Mouse (Mus musculus): ENCODE results near the gene Cep152. TPM values are rescaled to one million over a fixed set of nuclear protein-coding genes. Genes with fewer than 3 reads are reported as not detected.
A peak's percentile ranks its signal among the peaks of the same experiment; 100 is the strongest.

Gene Cep152
- total and polyA plus RNA-seq, 2 experiments from 2014 or later: 1.0 to 1.1 TPM

DNA sequence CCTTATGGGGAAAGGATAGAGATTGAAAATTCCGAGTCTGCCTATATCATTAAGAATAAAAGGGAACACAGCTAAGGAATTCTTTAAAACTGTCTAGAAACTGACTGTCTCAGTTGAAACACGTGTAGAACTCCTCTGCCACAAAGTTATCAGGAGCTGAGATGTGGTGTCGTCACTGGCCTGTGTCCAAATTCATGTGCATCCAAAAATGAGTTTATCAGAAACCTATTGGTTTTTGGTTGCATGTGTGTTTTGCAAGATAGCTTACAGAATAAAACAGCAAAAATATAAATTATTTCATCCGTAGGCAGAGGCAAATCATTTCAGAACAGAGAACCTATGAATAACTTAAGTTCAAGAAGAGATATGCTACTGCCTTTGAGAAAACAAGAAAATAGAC is 41.8 kb upstream of the Cep152 start:
- no peak overlapping the region for H3K4me3 ChIP-seq (ENCODE audit: low read depth, low read length)
- H3K9ac ChIP-seq (replicated peaks; ENCODE audit: low read length, poor library complexity, severe bottlenecking): no peak overlapping the region

DNA sequence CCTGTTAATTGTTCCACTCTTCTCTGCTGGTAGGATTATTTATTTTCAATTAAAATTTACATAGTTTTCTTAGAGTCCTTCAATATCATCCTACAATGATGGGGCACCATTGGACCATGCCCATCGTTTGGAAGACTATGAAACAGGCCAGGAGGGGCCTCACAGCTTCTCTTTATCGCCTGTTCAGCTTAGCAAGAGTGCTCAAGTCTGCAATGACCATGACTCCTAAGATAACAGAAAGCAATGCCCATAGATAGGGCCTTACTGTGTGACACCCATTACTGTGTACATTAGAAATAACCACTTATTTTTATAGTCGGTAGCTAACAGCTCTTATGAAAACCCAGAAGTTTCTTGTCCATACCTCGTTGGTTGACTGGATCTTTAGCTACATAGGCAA is 41.0 kb upstream of the Cep152 start:
- no peak overlapping the region for H3K4me2 ChIP-seq (ENCODE audit: low read depth, low read length, poor library complexity, severe bottlenecking)
- no peaks in the 10 kb centered on the region for H3K4me1 ChIP-seq (ENCODE audit: insufficient read depth, low read length)
- no peak overlapping the region for H3K4me3 ChIP-seq (ENCODE audit: low read depth, low read length)
- no peaks in the 10 kb centered on the region for H3K27me3 ChIP-seq (ENCODE audit: insufficient read depth, low read length)
- no peak overlapping the region for H3K9ac ChIP-seq (replicated peaks; ENCODE audit: low read length, poor library complexity, severe bottlenecking)
- DNase-seq (ENCODE audit: low spot score) (no peak), ATAC-seq (ENCODE audit: low FRiP score) (no peak)
- H3K27ac ChIP-seq (ENCODE audit: low read depth, low read length): no peak overlapping the region
- H3K36me3 ChIP-seq (ENCODE audit: insufficient read depth, low read length): no peaks in the 10 kb centered on the region
- 92% methylated on average over 4 of the region's 4 CpGs for WGBS
- H3K9me3 ChIP-seq (ENCODE audit: low read length): no peaks in the 10 kb centered on the region
- TF ChIP-seq CTCF (IDR thresholded peaks at IDR 0.05): no peak

More for the DNA sequence above, 41.8 kb upstream of the Cep152 start:
- 82% methylated on average over 4 of the region's 4 CpGs for WGBS
- DNase-seq (ENCODE audit: low spot score): no peak
- Histone ChIP-seq H3K4me2 (ENCODE audit: low read depth, low read length, poor library complexity, severe bottlenecking) (no peak overlapping the region), H3K9me3 (ENCODE audit: low read length) (no peaks in the 10 kb centered on the region), H3K36me3 (ENCODE audit: insufficient read depth, low read length) (no peaks in the 10 kb centered on the region), H3K27me3 (ENCODE audit: insufficient read depth, low read length) (no peaks in the 10 kb centered on the region), H3K27ac (ENCODE audit: low read depth, low read length) (no peak overlapping the region), H3K4me1 (ENCODE audit: insufficient read depth, low read length) (no peaks in the 10 kb centered on the region)
- ATAC-seq (ENCODE audit: low FRiP score): no peak
- TF ChIP-seq CTCF (IDR thresholded peaks at IDR 0.05): no peak

- Histone ChIP-seq H3K27me3 (ENCODE audit: insufficient read depth, low read length) (no peaks in the 10 kb centered on the region), H3K4me1 (ENCODE audit: insufficient read depth, low read length) (0 out of 2 replicates have a peak, but pooled peaks cover 3% of the 10 kb centered on the region), H3K9me3 (ENCODE audit: low read length) (no peaks in the 10 kb centered on the region), H3K36me3 (ENCODE audit: insufficient read depth, low read length) (no peaks in the 10 kb centered on the region), H3K4me2 (ENCODE audit: low read depth, low read length, poor library complexity, severe bottlenecking) (no peak overlapping the region), H3K9ac (replicated peaks; ENCODE audit: low read length, poor library complexity, severe bottlenecking) (no peak overlapping the region), H3K27ac (ENCODE audit: low read depth, low read length) (no peak overlapping the region), H3K4me3 (ENCODE audit: low read depth, low read length) (no peak overlapping the region)
- TF ChIP-seq CTCF (IDR thresholded peaks at IDR 0.05): no peak
- DNase-seq (ENCODE audit: low spot score) (no peak), ATAC-seq (ENCODE audit: low FRiP score) (no peak)
- 94% methylated on average over 5 of the region's 5 CpGs for WGBS
These were observed 40.3 kb upstream of the Cep152 start for GRCm38 (mm10) chr2:125665213-125665612.

- H3K27me3 ChIP-seq (ENCODE audit: insufficient read depth, low read length): no peaks in the 10 kb centered on the region
- H3K4me3 ChIP-seq (ENCODE audit: low read depth, low read length): no peak overlapping the region
- no peak overlapping the region for H3K9ac ChIP-seq (replicated peaks; ENCODE audit: low read length, poor library complexity, severe bottlenecking)
- H3K27ac ChIP-seq (ENCODE audit: low read depth, low read length): no peak overlapping the region
- no peak overlapping the region for H3K4me2 ChIP-seq (ENCODE audit: low read depth, low read length, poor library complexity, severe bottlenecking)
- DNase-seq (ENCODE audit: low spot score) (no peak), ATAC-seq (ENCODE audit: low FRiP score) (no peak)
- H3K9me3 ChIP-seq (ENCODE audit: low read length): no peaks in the 10 kb centered on the region
- H3K36me3 ChIP-seq (ENCODE audit: insufficient read depth, low read length): no peaks in the 10 kb centered on the region
- H3K4me1 ChIP-seq (ENCODE audit: insufficient read depth, low read length): 0 out of 2 replicates have a peak, but pooled peaks cover 3% of the 10 kb centered on the region
- WGBS: 80% methylated on average over 3 of the region's 3 CpGs
- no peak for TF ChIP-seq CTCF (IDR thresholded peaks at IDR 0.05)
These were observed 37.6 kb upstream of the Cep152 start for GRCm38 (mm10) chr2:125662517-125662916.

DNA sequence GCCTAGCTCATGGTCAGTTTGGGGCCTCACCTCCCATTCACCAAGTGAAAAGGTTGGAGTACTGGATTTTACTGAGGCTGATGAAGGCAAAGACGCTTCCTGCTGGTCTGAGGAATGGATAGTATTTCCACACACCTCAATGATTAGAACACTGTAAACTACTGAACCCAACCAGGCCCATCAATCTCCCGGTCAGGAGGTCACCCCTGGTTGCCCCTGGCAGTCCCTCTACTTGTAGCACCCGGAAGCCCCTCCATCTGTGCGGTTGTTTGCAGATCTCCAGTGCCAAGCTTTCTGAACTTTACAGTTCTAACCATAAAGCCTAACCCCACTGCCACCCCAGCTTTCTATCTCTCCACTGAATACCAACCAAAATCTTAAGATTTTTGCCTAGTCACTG is 36.2 kb upstream of the Cep152 start:
- Histone ChIP-seq H3K4me3 (ENCODE audit: low read depth, low read length) (no peak overlapping the region), H3K27ac (ENCODE audit: low read depth, low read length) (no peak overlapping the region), H3K9me3 (ENCODE audit: low read length) (no peaks in the 10 kb centered on the region), H3K4me1 (ENCODE audit: insufficient read depth, low read length) (0 out of 2 replicates have a peak, but pooled peaks cover 3% of the 10 kb centered on the region), H3K27me3 (ENCODE audit: insufficient read depth, low read length) (no peaks in the 10 kb centered on the region), H3K36me3 (ENCODE audit: insufficient read depth, low read length) (no peaks in the 10 kb centered on the region), H3K4me2 (ENCODE audit: low read depth, low read length, poor library complexity, severe bottlenecking) (no peak overlapping the region; the same call in 1 of the 2 replicates), H3K9ac (replicated peaks; ENCODE audit: low read length, poor library complexity, severe bottlenecking) (no peak overlapping the region)
- WGBS: 82% methylated on average over 4 of the region's 4 CpGs
- no peak for ATAC-seq (ENCODE audit: low FRiP score)
- no peak for DNase-seq (ENCODE audit: low spot score)
- no peak for TF ChIP-seq CTCF (IDR thresholded peaks at IDR 0.05)

- Histone ChIP-seq H3K36me3 (ENCODE audit: insufficient read depth, low read length) (no peaks in the 10 kb centered on the region), H3K9ac (replicated peaks; ENCODE audit: low read length, poor library complexity, severe bottlenecking) (peak overlapping the region; percentile 42; the same call in 1 of the 2 replicates), H3K27ac (ENCODE audit: low read depth, low read length) (no peak overlapping the region), H3K4me3 (ENCODE audit: low read depth, low read length) (peak overlapping the region; percentile 12; the same call in 1 of the 2 replicates), H3K9me3 (ENCODE audit: low read length) (no peaks in the 10 kb centered on the region), H3K4me2 (ENCODE audit: low read depth, low read length, poor library complexity, severe bottlenecking) (peak overlapping the region; percentile 32), H3K27me3 (ENCODE audit: insufficient read depth, low read length) (no peaks in the 10 kb centered on the region), H3K4me1 (ENCODE audit: insufficient read depth, low read length) (0 out of 2 replicates have a peak, but pooled peaks cover 3% of the 10 kb centered on the region)
- TF ChIP-seq CTCF (IDR thresholded peaks at IDR 0.05): no peak
- DNase-seq (ENCODE audit: low spot score) (no peak), ATAC-seq (ENCODE audit: low FRiP score) (peak; percentile 53; the same call in 1 of the 2 replicates)
- whole genome bisulfite sequencing: 39% methylated on average over 20 of the region's 20 CpGs
These were observed 35.7 kb upstream of the Cep152 start for GRCm38 (mm10) chr2:125660537-125661130.

Data from midbrain, postnatal 0 days (tissue).